Mouse (Mus musculus) right cerebral cortex, postnatal 14 days (tissue): Measurements from ENCODE around the gene Gm17660.

Experiments
- DNase-seq: peaks from one replicate; pipeline ENCODE4 v3.0.0; 2022

The Gm17660 gene

GRCm38 (mm10) chr5:104077508-104077907 is at the start of gene Gm17660:
Gene Gm17660, minus strand, starts transcription at chr5:104077608.
- no peak for DNase-seq

GRCm38 (mm10) chr5:104126561-104127320 is 49.3 kb upstream of the Gm17660 start:
- DNase-seq, result no peak

GRCm38 (mm10) chr5:104124016-104124658 is 46.7 kb upstream of the Gm17660 start:
- no peak for DNase-seq

DNA sequence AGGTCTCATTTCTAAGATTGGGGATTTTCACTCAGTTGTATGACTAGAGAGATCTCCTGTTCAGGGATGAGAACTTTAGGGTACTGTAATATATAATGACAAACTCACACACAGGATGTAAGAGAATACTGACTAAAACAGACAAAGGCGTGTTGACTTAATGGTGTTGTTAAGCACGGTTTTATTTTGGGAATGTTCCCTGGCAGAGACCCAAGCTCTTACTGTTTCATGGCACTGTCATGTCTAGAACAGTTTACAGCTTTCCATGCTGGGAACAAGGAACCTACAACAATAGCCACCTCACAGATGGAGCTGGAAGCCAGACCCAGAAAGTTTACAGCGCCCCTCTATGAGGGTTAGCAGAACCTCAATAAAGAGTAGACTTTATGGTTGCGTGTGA is 38.5 kb upstream of the Gm17660 start:
- DNase-seq, result no peak

DNA sequence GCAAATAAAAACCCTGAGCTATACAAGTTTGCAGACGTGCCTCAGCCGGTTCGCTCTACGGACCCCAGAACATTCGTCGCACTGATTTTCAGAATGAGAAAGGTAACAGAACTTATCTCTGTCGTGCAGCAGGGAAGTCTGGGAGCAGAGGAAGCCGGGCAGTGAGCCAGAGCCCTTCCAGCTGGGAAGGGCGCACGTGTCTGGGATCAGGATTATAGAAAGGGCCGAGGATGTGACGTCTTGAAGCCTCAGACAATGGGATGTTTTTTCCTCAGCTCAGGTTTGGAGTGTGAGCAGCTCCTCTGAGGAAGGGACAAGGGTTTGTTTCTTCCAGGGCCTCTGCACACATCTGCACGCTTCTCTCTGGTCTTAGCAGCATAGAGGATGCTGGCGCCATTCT is 37.7 kb upstream of the Gm17660 start:
- peak; percentile 68 for DNase-seq

GRCm38 (mm10) chr5:104113491-104114172 is 36.2 kb upstream of the Gm17660 start, which contains the start of gene Sparcl1:
Gene Sparcl1, minus strand, starts transcription at chr5:104113733.
- peak; percentile 47 for DNase-seq

GRCm38 (mm10) chr5:104112511-104112910 is 35.1 kb upstream of the Gm17660 start:
- DNase-seq, result no peak

GRCm38 (mm10) chr5:104112016-104112415 is 34.6 kb upstream of the Gm17660 start:
- no peak for DNase-seq

GRCm38 (mm10) chr5:104110171-104110920 is 32.9 kb upstream of the Gm17660 start:
- peak; percentile 34 for DNase-seq

- DNase-seq, result no peak
Observed at GRCm38 (mm10) chr5:104109516-104109915, 32.1 kb upstream of the Gm17660 start.

DNA sequence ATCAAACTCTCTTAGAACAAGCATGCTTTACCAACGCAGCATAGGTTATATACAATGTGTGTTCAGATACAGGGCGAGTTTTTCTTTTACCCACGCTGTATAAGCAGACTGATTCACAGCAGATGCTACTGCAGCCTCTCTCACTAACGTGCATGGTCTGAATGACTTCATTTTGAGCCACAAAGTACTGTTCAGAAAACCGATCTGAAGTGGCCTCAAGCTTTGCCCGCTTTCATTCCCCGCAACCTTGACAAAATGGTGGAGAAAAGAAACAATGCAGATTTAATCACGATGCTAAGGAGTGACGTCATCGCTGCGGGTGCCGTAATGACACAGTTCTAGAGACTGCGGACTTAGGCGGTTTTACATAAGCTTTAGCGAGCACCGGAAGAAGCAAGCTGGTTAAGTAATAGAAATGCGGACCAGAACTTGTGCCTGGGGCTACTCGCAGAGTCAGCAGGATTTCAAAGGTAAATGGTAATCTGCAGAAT is 31.5 kb upstream of the Gm17660 start:
- peak; percentile 63 for DNase-seq

GRCm38 (mm10) chr5:104108127-104108875 is 30.9 kb upstream of the Gm17660 start:
- no peak for DNase-seq

- no peak for DNase-seq
Observed at GRCm38 (mm10) chr5:104104111-104104510, 26.7 kb upstream of the Gm17660 start.

DNA sequence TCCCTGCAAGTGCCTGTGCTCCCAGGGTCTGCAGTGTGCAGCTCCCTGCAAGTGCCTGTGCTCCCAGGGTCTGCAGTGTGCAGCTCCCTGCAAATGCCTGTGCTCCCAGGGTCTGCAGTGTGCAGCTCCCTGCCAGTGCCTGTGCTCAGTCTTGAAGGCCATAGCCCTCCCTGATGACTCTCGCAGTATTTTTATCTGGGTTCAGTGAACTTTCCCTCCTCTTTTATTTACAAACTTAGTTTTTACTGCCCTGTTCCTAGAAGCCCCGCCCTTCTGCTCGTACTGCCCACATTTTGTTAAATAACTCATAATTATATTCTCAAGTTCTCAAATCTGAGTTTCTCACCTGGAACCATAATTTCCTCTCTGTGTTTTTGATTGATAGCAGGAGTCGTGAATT is 25.8 kb upstream of the Gm17660 start:
- no peak for DNase-seq

DNA sequence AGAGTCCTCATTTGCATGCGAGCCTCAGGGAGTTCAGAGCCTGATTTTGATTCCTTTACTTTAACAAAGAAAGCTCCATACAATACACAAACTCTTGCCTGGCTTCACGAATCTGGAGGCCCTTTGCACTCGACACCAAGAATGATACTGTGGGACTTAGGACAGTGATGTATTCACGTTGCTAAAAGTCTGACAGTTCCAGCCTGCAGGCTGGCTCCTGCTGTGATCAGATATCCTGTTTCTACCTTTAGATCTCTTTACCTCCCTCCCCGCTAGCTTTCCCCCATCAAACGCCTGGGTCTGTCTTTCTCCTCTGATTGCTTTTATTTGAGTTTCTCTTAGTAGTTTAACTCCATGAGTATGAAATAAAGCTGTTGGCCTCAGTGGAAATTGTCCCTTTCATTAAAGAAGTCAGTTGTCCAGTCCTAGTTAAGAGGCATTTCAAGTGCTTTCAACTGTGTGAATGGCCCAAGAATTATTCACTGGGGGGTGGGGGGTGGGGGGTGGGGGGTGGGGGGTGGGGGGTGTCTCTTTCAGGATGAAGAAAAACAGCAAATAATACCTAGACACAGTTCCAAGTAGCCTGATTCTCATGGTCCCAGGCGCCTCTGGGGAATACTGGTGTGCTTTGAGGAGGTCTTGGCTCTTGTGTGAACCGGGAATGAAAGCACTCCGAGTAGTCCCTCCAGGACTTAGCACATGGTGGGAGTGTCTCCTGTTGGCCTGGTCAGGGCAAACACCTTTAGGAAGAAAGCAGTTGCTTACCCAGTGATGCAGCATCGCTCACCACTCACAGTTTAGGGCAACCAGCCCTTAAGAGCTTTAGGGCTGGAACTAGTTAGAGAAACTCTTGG is 24.5 kb upstream of the Gm17660 start:
- no peak for DNase-seq

- DNase-seq, result no peak
Observed at GRCm38 (mm10) chr5:104096078-104096938, 18.9 kb upstream of the Gm17660 start.

GRCm38 (mm10) chr5:104095416-104096077 is 18.1 kb upstream of the Gm17660 start:
- no peak for DNase-seq

DNA sequence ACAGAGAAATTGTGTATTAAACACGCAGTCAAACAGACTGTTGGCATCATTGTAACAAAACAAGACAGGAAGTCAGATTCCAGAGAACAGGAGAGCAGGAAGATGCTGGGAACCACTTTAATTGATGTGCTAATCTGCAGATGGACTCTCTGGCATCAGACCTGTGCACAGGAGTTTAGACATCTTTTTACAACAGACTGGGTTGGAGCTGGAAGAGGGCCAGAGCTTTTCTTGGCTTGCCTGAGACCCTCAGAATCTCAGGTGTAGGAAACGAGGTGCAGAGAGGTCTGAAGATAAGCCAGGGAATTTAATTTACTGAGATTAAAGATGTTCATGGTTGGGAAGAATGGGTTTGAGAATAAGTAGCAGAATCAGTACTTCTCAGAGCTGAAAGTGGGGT is 12.3 kb upstream of the Gm17660 start:
- DNase-seq, result no peak

GRCm38 (mm10) chr5:104085366-104085765 is 8.0 kb upstream of the Gm17660 start:
- DNase-seq, result no peak

DNA sequence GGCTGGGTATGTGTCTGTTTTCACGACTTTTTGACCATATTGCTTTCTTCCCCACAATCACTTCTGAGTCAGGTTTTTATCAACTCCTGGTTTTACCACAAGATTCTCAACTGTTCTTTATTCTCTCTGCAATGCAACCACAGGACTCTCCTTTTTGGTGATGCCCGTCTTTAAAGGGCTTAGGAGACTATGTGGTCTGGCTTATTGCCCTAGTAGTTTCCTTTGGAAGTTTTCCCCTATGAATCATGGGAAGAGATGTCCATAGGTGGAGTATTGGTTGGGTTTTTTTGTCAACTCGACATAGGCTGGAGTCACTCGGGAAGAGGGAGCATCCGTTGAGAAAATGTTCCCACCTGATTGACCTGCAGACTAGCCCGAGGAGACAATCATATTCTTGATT is 3.3 kb upstream of the Gm17660 start:
- no peak for DNase-seq
